Mouse (Mus musculus) kidney, embryonic 14.5 days (tissue): Measurements from ENCODE around the gene H2-DMa. TPM values are rescaled to one million over a fixed set of nuclear protein-coding genes. Genes with fewer than 3 reads are reported as not detected.

Source experiments
- ATAC-seq: fragments of 200-750 bp; cut with Nextera tagmentation; 2 replicates; pipeline ENCODE4 v1.8.0; 2017; ENCODE audit warnings: moderate number of reproducible peaks, mild to moderate bottlenecking, moderate TSS enrichment, moderate library complexity; ENCODE audit not compliant: low FRiP score, low TSS enrichment
- H3K27ac ChIP-seq: fragments of 300-500 bp; sonication (generic); 2 replicates; pipeline ENCODE4 v1.5.1; 2014; ENCODE audit warnings: low read depth, mild to moderate bottlenecking, low read length, moderate library complexity, mixed read lengths
- H3K27me3 ChIP-seq: fragments of 300-500 bp; sonication (generic); 2 replicates; pipeline ENCODE4 v1.6.1; 2014; ENCODE audit warnings: mild to moderate bottlenecking, low read length; ENCODE audit not compliant: control insufficient read depth, insufficient read depth
- H3K36me3 ChIP-seq: fragments of 300-500 bp; sonication (generic); 2 replicates; pipeline ENCODE4 v1.6.1; 2014; ENCODE audit warnings: low read length, mixed read lengths; ENCODE audit not compliant: control insufficient read depth, insufficient read depth
- H3K4me1 ChIP-seq: fragments of 300-500 bp; sonication (generic); 2 replicates; pipeline ENCODE4 v1.6.1; 2014; ENCODE audit warnings: low read length, mixed read lengths; ENCODE audit not compliant: control insufficient read depth, insufficient read depth
- H3K4me2 ChIP-seq: fragments of 300-500 bp; sonication (generic); replicated peaks from 2 replicates; pipeline ENCODE4 v1.6.1; 2014; ENCODE audit warnings: low read depth, mild to moderate bottlenecking, low read length
- H3K4me3 ChIP-seq: fragments of 300-500 bp; sonication (generic); 2 replicates; pipeline ENCODE4 v1.5.1; 2014; ENCODE audit warnings: mild to moderate bottlenecking, low read length
- H3K9ac ChIP-seq: fragments of 300-500 bp; sonication (generic); 2 replicates; pipeline ENCODE4 v1.6.1; 2014; ENCODE audit warnings: low read depth, mild to moderate bottlenecking, low read length, moderate library complexity
- H3K9me3 ChIP-seq: fragments of 300-500 bp; sonication (generic); 2 replicates; pipeline ENCODE4 v1.6.1; 2016; ENCODE audit warnings: low read length; ENCODE audit not compliant: control insufficient read depth
- WGBS: fragments of 180-500 bp; shearing (Covaris S2); extraction: QIAGEN DNeasy Blood & Tissue Kit; methylation state at CpG from one replicate; pipeline ENCODE4 v1.1.7; 2014; 5-methylcytosine and 5-hydroxymethylcytosine counted together
- polyA plus RNA-seq: library from polyadenylated mRNA; unstranded; fragments of >200 nt; fragmentation: Nextera tagmentation; extraction: Ambion mirVana; gene quantifications from 2 replicates; pipeline ENCODE4 v1.2.1, GENCODE M21; 2014

Gene H2-DMa
- polyA plus RNA-seq, 1 experiment from 2014 or later = 19.3 TPM

DNA sequence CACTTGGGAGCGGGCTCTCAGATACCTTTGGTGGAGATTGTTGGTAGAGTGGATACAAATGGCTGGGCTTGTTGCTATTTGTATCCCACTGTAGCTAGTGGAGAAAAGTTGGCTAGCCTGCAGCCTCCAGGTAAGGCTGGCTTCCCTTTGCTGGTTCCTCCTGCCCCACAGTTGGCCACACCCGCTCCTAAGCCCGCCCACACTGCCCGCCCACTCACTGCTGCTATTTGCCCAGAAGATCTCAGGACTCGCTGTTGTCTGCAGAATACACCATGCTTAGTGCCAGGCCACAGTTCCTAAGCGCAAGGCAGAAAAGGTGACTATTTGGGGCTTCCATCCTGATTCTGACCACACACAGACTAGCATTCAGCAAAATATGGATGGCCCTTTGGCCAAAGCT lies 8.1 kb downstream of the H2-DMa start:
- Histone ChIP-seq H3K27ac (no peak overlapping the region), H3K9ac (no peak overlapping the region), H3K4me2 (no peak overlapping the region), H3K36me3 (no peaks in the 10 kb centered on the region), H3K4me3 (no peak overlapping the region), H3K9me3 (no peaks in the 10 kb centered on the region), H3K27me3 (no peaks in the 10 kb centered on the region), H3K4me1 (peaks cover 15% of the 10 kb centered on the region)
- ATAC-seq = 0 out of 2 replicates have a peak, but pooled peaks have one; percentile 18
- WGBS = 27% methylated on average over 6 of the region's 6 CpGs

DNA sequence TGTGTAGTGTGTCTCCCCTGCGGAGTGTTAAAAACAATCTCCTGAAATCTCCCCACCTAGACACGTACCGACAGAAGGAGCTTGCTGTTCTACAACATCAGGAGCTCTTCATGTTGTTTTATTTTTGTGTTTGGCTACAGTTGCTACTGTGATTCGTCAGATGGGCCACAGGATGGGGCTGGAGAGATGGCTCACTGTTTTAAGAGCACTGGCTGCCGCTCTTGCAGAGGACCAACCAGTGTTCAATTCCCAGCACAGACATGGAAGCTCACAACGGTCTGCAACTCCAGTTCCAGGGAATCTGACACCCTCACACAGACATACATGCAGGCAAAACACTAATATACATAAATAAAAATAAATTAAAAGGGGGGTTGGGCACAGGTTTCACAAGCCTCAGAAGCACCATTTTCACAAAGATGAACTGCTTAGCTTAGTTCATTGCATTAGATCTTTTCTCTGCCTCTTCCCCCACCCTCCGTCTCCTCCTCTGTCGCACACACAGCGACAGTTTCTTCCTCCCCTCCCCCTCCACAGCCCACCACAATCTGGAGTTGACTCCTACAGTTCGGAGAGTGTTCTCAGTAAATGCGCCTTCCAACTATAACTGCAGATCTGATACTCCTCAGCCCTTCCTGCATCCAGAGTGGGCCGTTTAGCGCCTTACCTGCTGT lies 9.1 kb downstream of the H2-DMa start:
- H3K9ac ChIP-seq = no peak overlapping the region
- no peak for ATAC-seq
- H3K9me3 ChIP-seq = no peaks in the 10 kb centered on the region
- no peak overlapping the region for H3K4me3 ChIP-seq
- H3K27ac ChIP-seq = no peak overlapping the region
- peaks cover 15% of the 10 kb centered on the region for H3K4me1 ChIP-seq
- no peaks in the 10 kb centered on the region for H3K27me3 ChIP-seq
- peak overlapping the region; percentile 2; the same call in 1 of the 2 replicates for H3K4me2 ChIP-seq
- WGBS = 29% methylated on average over 13 of the region's 13 CpGs
- no peaks in the 10 kb centered on the region for H3K36me3 ChIP-seq

DNA sequence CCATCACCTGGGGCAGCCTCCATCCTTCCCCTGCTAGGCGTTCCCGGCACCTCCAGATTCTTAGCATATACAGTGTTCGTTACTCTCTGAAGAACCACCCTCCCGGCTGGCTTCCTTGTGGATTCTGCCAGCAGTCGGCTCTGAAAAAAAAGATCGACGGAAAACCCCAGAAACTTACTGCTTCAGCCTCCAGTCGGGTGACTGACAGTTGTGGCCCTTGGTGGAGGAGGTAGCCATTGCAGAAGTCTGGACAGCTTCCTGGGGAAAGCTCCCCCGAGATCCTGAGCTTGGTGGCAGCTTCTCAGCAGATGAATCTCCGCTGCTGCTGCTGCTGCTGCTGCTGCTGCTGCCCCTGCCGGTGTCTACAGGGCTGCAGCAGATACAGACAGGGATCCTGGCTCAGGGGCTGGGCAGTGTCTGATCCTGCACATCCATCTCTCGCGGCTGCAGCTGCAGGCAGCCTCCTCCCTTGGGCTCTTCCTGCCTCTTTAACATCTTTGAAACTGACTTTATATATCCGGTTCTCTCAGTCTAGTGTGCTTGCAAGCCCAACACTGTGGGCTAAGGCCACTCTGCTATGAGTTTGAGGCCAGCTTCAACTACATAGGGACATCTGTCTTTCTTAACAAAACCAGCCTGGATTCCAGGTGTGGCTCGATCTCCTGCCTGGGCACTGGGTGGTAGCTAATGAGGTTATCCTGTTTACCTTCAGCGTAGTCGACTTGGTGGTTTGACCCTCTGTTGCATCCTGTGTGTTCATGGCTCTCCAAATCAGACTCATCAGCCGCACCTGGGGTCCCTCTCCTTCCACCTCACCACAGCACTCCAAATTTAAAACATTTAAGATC lies 9.8 kb downstream of the H2-DMa start:
- H3K4me1 ChIP-seq = peaks cover 12% of the 10 kb centered on the region
- WGBS = 22% methylated on average over 18 of the region's 18 CpGs
- H3K4me2 ChIP-seq = peak overlapping the region; percentile 2; the same call in 1 of the 2 replicates
- no peaks in the 10 kb centered on the region for H3K27me3 ChIP-seq
- H3K9ac ChIP-seq = no peak overlapping the region
- no peaks in the 10 kb centered on the region for H3K36me3 ChIP-seq
- ATAC-seq = no peak
- no peaks in the 10 kb centered on the region for H3K9me3 ChIP-seq
- no peak overlapping the region for H3K4me3 ChIP-seq
- H3K27ac ChIP-seq = no peak overlapping the region

DNA sequence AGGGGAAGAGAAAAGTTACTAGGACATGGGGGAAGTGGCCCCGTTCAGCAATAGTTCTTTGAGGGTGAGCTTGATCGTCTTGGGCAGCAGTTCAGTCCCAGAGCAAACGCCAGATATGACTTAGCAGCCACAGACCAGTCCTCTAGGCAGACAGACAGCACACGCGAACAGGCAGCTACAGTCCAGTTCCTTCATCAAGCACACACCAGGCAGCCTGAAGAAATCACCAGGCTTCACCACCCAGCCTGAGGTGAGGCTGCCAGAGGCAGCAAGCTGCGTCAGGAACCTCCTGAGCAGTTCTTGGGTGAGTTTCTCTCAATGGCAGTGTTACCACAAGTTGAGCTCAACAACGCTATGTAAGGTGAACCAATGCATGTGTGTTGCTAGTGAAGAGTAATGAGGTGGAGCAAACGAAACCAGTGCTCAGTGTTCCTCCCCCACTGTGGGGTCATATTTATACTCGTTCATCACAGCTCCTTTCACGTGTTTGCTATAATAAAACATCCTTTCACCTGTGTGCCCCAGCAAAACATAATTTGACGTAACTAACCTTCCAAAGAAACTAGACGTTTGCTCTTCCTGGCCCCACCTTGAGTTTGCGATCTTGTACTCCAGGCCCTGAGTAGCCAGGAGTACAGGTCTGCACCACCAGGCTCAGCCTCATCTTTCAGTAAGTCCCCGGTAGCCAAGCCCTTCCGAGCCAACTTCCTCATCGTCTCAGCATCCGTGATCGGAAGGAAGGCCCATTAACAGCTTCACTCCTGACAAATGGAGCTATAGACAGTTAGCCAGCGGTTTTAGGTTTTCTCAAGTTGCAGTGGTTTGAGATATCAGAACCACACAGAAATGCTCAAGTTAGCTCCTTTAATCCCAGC lies 11.0 kb downstream of the H2-DMa start:
- no peak overlapping the region for H3K27ac ChIP-seq
- peaks cover 12% of the 10 kb centered on the region for H3K4me1 ChIP-seq
- ATAC-seq = no peak
- H3K4me3 ChIP-seq = no peak overlapping the region
- no peaks in the 10 kb centered on the region for H3K9me3 ChIP-seq
- no peak overlapping the region for H3K9ac ChIP-seq
- WGBS = 49% methylated on average over 19 of the region's 19 CpGs
- no peaks in the 10 kb centered on the region for H3K27me3 ChIP-seq
- H3K4me2 ChIP-seq = no peak overlapping the region
- no peaks in the 10 kb centered on the region for H3K36me3 ChIP-seq

DNA sequence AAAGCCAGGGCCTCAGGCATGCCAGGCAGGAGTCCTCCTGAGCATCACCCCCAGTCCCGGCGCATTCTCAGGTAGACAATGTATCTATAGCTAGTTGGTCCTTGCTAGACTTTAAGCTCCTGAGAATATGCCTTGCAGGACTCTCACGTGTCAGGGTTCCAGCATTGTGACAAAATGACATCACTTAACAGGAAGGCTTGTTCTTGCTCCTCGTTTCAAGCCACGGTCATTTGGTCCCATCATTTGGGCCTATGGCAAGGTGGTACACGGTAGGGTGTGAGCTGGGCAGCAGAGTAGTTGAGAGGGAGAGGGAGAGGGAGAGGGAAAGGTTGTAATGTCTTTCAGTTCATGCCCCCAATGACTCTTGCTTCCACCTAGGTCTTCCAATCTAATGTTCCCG lies 12.6 kb downstream of the H2-DMa start:
- Histone ChIP-seq H3K4me2 (no peak overlapping the region), H3K4me3 (no peak overlapping the region), H3K9ac (no peak overlapping the region), H3K27ac (no peak overlapping the region), H3K36me3 (no peaks in the 10 kb centered on the region), H3K4me1 (peaks cover 16% of the 10 kb centered on the region), H3K9me3 (no peaks in the 10 kb centered on the region), H3K27me3 (no peaks in the 10 kb centered on the region)
- ATAC-seq = no peak
- WGBS = 87% methylated on average over 7 of the region's 7 CpGs

DNA sequence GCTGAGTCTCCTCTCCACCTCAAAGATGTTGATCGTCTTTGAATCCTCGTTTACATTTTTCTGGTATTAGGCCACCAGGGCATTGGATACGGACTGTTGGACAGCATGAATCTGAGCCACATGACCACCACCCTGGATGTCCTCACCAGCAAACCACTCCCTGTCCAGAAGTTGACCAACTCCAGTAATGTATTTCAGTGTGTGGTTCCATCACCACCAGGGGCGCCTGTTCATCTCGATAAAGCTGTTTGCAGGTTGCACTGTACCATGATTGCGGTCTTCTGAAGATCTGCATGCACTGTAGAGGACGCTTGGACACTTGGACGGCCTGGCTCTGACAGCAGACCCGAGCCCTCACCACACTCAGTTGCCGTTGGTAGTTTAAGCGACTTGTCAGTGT lies 13.9 kb downstream of the H2-DMa start:
- H3K4me1 ChIP-seq = peaks cover 7% of the 10 kb centered on the region; the same call in 1 of the 2 replicates
- no peak overlapping the region for H3K27ac ChIP-seq
- no peak overlapping the region for H3K9ac ChIP-seq
- no peak overlapping the region for H3K4me2 ChIP-seq
- H3K36me3 ChIP-seq = no peaks in the 10 kb centered on the region
- H3K4me3 ChIP-seq = no peak overlapping the region
- no peak for ATAC-seq
- no peaks in the 10 kb centered on the region for H3K9me3 ChIP-seq
- H3K27me3 ChIP-seq = no peaks in the 10 kb centered on the region
- WGBS = 82% methylated on average over 11 of the region's 11 CpGs

DNA sequence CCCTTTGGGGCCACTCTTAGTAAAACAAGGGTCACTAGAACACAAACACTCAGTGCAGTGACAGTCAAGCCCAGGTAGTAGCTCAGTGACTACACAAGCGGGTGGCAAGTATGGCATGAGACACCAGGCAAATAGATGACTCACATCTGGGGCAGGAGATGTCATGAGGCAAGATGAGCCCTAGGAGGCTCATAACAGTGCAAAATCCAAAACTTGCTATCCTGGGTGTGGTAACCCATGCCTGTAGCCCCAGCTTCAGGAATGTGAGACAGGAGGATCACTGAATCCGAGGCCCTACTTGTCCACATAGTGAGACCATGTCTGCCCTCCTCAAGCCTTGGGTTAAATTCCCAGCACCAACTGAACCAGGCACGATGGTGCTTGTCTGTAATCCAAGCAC lies 15.1 kb downstream of the H2-DMa start:
- WGBS = 86% methylated on average over 3 of the region's 3 CpGs
- ATAC-seq = no peak
- Histone ChIP-seq H3K9me3 (no peaks in the 10 kb centered on the region), H3K9ac (no peak overlapping the region), H3K27me3 (peaks cover 6% of the 10 kb centered on the region; the same call in 1 of the 2 replicates), H3K4me1 (peaks cover 6% of the 10 kb centered on the region; the same call in 1 of the 2 replicates), H3K27ac (no peak overlapping the region), H3K4me2 (no peak overlapping the region), H3K4me3 (no peak overlapping the region), H3K36me3 (no peaks in the 10 kb centered on the region)

DNA sequence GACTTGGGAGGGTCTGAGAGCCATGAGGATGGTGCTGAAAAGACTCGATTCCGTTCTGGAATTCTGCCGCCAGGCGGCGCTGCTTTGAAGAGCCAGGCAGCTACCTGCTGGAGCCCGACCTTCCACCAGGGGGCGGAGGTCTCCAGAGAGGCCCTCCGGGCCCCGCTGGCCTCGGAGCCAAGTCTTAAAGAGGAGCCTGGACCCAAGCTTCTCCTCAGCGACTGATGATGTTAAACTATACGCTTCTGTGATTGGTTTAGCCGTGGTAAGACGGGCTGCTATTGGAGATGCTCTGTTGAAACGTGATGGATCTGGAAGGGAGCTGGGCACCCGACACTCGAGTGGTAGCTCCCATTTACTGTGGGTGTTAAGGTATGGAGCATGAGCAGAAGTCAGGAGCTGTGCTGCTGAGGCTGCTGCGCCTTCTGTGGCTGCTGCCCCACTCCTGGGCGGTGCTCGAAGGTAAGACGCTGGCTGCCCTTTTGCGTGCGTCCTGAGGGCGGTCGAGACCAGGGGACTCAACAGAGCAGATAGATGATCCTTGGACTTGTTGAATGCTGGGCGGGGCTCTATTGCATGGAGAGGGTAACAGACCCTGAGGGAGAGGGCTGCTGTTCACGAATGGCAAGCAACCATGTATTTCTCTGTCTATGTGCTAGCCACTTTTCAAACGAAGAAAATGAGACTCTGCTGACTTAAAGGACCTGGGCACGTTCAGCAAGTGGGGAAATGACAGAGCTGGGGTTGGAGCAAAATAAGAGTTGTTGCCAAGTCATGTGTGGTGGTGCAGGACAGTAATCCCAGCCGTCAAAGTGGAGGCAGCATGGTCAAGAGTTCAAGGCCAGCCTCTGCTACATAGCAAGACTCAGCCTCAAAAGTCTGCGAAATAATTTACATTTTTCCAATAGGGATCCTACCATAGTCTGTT lies 16.2 kb downstream of the H2-DMa start:
- 0 out of 2 replicates have a peak, but pooled peaks cover 12% of the 10 kb centered on the region for H3K4me1 ChIP-seq
- WGBS = 7% methylated on average over 31 of the region's 31 CpGs
- no peaks in the 10 kb centered on the region for H3K36me3 ChIP-seq
- H3K4me3 ChIP-seq = peak overlapping the region; percentile 35
- H3K9ac ChIP-seq = 0 out of 2 replicates have a peak overlapping the region, but pooled peaks have one; percentile 34
- no peak overlapping the region for H3K27ac ChIP-seq
- H3K27me3 ChIP-seq = peaks cover 6% of the 10 kb centered on the region; the same call in 1 of the 2 replicates
- peak overlapping the region; percentile 62 for H3K4me2 ChIP-seq
- peak; percentile 97 for ATAC-seq
- no peaks in the 10 kb centered on the region for H3K9me3 ChIP-seq
